Mouse (Mus musculus) E14TG2a.4 (cell line): ENCODE data around the gene Chst8.

Experiments used
- CTCF ChIP-seq: conservative IDR thresholded peaks from 2 replicates; pipeline ENCODE4 v1.5.1; 2014; ENCODE audit warnings: low read length
- NANOG ChIP-seq: IDR thresholded peaks from 2 replicates; pipeline ENCODE4 v1.6.1; 2014; ENCODE audit warnings: borderline replicate concordance, low read length, mixed read lengths
- POU5F1 ChIP-seq: IDR thresholded peaks from 2 replicates; pipeline ENCODE4 v1.6.1; 2014; ENCODE audit warnings: low read length, borderline replicate concordance

DNA sequence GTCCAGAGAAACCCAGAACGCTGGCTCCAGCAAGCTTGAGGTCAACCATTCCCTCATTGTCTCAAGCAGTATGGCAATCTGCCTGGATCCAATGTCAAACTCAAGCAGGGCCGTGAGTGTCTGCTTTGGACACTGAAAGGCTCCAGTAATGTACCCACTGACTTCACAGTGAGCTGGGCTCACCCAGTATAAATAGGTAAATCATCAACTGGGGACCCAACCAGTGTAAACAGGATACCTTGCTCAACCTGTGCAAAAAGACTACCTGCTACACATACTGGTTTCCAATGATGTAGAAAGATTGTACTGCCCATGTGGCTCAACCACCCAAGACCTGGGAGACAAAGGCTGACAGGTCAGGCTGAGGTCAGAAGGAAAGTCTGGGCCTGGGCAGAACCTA lies 7.5 kb downstream of the Chst8 start:
- TF ChIP-seq CTCF: no peak
- no peak for TF ChIP-seq POU5F1
- TF ChIP-seq NANOG: no peak
